Mouse (Mus musculus): ENCODE results near the gene Lhfpl3.

- TF ChIP-seq CTCF (IDR thresholded peaks at IDR 0.05; ENCODE audit: low read depth) (no peak), EP300 (IDR thresholded peaks at IDR 0.05; ENCODE audit: low read depth) (no peak)
Observed at GRCm38 (mm10) chr5:22897656-22898289, 151.9 kb downstream of the Lhfpl3 start.
